Mouse (Mus musculus) left cerebral cortex, postnatal 25 days (tissue): ENCODE measurements around the gene Mettl16. TPM values are rescaled to one million over a fixed set of nuclear protein-coding genes. Genes with fewer than 3 reads are reported as not detected.

Source experiments
- DNase-seq, 2 experiments: peaks; one replicate each; pipeline ENCODE4 v3.0.0; 2022; ENCODE audit warnings: low spot score in 2 of 2, mixed read lengths in 1 of 2
- intact Hi-C: fragments of 180-260 bp; cut with DNase I; formaldehyde crosslinking; loops from one replicate; pipeline ENCODE4 v1.15.1; 2025
- total RNA-seq, 2 experiments: library from RNA; stranded (reverse); gene quantifications; 2 replicates each; pipeline ENCODE4 v1.2.3; 2021

Gene Mettl16
- total RNA-seq, 2 experiments from 2014 or later: 27.7 to 30.3 TPM

GRCm38 (mm10) chr11:74828965-74829550 is 58.4 kb downstream of the Mettl16 start:
- DNase-seq: no peak
- intact Hi-C loops: no loop called here

DNA sequence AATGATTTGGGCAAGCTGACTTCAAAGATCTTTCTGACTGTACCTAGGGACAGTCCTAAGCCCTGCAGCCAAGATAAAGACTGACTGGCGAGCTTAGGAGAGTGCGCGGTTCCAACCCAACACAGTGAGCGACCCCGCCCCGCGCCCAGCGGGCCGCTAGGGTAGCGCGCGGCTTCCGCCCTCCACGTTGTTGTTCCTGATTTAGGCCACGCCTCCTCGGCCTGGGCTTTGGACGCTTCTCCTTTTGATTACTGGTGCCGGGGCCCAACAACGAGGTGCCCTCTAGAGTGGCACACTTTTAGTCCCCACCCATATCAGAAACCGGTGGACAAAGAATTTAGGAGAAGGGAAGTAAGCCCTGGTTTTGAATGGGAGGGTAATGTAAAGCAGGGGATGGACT is 59.2 kb downstream of the Mettl16 start:
- intact Hi-C loops: loop anchor here (1.0 to 10.0 kb wide), 4 partner anchors 8 to 345 kb away; partner anchors contain the start of genes Cluh, Ovca2 and Pafah1b1
- DNase-seq: peak in 1 of 2 experiments; percentile 70

- DNase-seq: peak; percentile 98 to 100
- intact Hi-C loops: loop anchor here (1.0 to 10.0 kb wide), 4 partner anchors 8 to 344 kb away; partner anchors contain the start of genes Cluh, Ovca2 and Pafah1b1
These were observed 59.9 kb downstream of the Mettl16 start, which contains the start of gene Mnt for GRCm38 (mm10) chr11:74830256-74831161. Gene Mnt, plus strand, starts transcription at chr11:74830920.

DNA sequence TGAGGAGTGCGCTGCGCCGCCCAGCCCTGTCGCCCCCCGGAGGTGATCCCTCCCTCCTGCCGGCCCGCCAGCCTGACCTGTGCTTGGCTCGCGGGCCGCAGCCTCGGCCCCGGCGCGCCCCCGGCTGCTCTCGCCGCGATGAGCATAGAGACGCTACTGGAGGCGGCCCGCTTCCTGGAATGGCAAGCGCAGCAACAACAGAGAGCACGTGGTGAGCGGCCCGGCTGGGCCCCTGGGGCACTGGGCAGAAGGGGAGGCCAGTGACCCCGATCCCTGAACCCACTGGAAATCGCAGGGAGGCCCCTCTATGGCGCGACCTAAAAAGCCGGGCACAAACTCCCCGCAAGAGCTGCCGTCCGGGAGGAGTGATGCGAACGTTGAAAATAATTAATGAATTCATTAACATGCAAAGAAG is 60.6 kb downstream of the Mettl16 start:
- DNase-seq: peak in 1 of 2 experiments; percentile 51
- intact Hi-C loops: loop anchor here (5.0 to 10.0 kb wide), 3 partner anchors 109 to 344 kb away; partner anchors contain the start of genes Cluh, Ovca2 and Pafah1b1

GRCm38 (mm10) chr11:74831606-74832451 is 61.2 kb downstream of the Mettl16 start:
- intact Hi-C loops: loop anchor here (5.0 to 10.0 kb wide), 3 partner anchors 110 to 343 kb away; partner anchors contain the start of genes Cluh, Ovca2 and Pafah1b1
- DNase-seq: peak; percentile 97 to 98

DNA sequence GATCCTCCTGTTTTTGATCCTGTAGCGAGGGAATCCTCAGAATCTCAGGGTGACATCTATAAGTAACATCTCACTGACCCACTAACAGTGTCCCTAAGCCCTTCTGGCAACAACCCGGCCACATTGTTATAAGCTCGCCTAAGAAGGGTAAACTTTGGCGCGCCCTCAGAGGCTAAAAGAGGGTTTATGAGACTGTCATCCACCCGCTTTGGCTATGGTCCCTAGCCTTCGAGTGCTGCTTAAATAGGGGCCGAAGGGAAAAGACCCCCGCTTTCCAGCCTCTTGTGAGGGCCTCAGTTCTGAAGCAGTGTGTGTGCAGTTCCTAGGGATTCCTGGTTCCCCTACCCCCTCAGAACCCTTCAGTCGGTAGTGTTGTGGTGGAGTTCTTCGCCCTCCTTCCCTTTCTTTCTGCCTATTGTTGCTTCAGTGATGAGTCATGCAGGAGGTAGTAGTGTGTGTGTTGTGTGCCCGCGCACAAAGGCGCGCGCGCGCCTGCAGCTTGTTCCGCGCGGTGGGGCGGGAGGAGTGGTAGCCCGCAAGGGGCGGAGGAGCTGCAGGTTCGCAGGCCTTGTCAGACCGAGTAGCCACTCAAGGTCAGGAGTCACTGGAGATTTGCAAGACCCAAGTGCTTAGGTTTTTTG is 62.0 kb downstream of the Mettl16 start:
- intact Hi-C loops: loop anchor here (5.0 to 10.0 kb wide), 3 partner anchors 110 to 342 kb away; partner anchors contain the start of genes Cluh, Ovca2 and Pafah1b1
- peak; percentile 61 to 77 for DNase-seq

DNA sequence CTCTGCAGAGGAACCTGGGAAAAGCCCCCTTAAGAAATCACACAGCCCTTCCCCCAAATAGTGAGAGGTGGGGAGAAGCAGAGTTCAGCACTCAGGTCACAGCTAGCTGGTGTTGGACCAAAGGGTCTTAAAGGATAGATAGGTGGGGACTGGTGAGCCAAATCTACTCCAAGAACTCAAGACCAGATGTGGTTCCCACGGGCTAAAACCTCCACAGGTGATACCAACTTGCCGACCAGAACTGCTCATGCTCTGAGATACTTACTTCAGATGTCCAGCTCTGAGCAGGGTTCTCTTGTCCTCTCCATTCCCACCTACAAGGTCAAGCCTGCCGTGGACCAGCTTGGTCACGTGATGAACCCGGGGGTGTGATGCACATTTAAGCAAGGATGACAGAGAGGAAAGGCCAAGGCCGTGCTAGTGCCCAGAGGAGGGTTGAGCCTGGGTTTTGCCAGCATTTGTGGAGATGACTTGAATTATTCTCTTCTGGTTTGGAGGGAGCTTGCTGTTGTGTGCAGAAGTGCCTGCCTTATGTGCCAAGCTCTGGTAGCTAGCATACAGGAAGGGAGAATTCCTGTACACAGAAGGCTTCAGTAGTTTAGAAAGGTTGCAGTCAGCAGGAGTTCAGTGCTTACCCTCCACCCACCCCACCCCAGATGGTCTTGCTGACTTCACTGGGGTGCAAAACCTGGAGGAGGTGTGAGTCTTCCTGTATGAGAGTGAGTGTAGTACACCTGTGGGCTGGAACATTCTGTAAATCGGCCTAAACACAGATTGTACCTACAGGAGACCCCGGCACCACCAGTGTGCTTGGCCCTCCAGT is 63.1 kb downstream of the Mettl16 start:
- intact Hi-C loops: loop anchor here (5.0 to 10.0 kb wide), 3 partner anchors 111 to 341 kb away; partner anchors contain the start of genes Cluh, Ovca2 and Pafah1b1
- DNase-seq: no peak

DNA sequence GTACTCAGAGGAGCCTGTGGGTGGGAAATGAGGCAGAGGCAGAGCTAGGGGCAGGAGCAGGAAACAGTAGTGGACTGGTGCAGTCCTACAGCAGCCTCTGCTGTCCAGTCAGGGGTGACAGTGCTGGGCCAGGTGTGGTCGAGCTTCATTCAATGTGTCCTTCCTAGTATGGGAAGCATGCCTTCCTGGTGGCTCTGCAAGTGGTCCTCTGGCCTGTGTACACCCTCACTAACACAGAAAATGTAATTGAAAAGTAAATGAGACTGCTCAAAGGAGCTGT is 63.7 kb downstream of the Mettl16 start:
- intact Hi-C loops: loop anchor here (5.0 to 10.0 kb wide), 3 partner anchors 112 to 341 kb away; partner anchors contain the start of genes Cluh, Ovca2 and Pafah1b1

GRCm38 (mm10) chr11:74834650-74835277 is 64.1 kb downstream of the Mettl16 start:
- intact Hi-C loops: loop anchor here (5.0 to 10.0 kb wide), 4 partner anchors 112 to 340 kb away; partner anchors contain the start of genes Cluh, Ovca2 and Pafah1b1
- no peak for DNase-seq

More for the DNA sequence above, 63.7 kb downstream of the Mettl16 start:
- no peak for DNase-seq

GRCm38 (mm10) chr11:74835593-74836224 is 65.1 kb downstream of the Mettl16 start:
- intact Hi-C loops: loop anchor here (5.0 to 10.0 kb wide), 2 partner anchors 198 to 339 kb away; partner anchors contain the start of gene Ovca2
- DNase-seq: no peak

- DNase-seq: no peak
- intact Hi-C loops: loop anchor here (5.0 to 10.0 kb wide), 2 partner anchors 199 to 338 kb away; partner anchors contain the start of gene Ovca2
These were observed 65.8 kb downstream of the Mettl16 start for GRCm38 (mm10) chr11:74836225-74837055.

- intact Hi-C loops: loop anchor here (5.0 to 10.0 kb wide), 2 partner anchors 200 to 338 kb away; partner anchors contain the start of gene Ovca2
- DNase-seq: no peak
These were observed 66.5 kb downstream of the Mettl16 start for GRCm38 (mm10) chr11:74837056-74837693.

DNA sequence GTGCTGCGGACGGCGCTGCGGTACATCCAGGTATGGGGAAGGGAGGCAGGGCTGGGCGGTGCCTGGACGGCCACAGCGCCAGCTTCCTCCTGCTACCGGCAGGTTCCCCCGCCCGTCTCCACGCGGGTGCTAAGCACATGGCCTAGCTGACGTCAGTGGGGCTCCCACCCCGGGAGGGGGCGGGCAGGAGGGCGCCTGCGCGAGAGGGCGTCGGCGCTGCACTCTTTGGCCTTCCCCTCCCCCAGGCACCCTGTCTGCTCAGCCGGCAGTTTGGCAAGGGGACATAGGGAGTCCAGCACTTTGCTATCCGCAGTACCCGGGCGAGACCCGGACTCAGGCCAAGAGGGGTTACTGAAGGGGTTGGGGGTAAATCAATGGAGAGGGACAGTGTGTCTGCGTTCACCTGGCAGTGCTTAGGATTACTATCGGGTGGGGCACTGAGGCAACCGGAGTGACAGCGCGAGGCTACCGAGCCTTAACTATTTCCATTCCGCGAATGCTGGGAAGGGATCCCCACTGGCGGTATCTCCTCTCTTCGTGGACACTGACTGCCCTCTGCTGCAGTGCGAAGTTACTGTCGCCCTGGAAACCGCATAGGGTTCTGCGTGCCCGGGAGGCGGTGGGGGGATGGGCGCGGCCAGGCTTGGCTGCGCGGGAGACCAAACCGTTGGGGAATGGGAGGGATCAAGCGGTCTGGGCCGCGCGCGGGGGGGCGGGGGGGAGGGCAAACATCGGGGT is 67.2 kb downstream of the Mettl16 start:
- peak; percentile 92 to 96 for DNase-seq
- intact Hi-C loops: loop anchor here (1.0 to 10.0 kb wide), 3 partner anchors 8 to 337 kb away; partner anchors contain the start of genes Mnt and Ovca2

DNA sequence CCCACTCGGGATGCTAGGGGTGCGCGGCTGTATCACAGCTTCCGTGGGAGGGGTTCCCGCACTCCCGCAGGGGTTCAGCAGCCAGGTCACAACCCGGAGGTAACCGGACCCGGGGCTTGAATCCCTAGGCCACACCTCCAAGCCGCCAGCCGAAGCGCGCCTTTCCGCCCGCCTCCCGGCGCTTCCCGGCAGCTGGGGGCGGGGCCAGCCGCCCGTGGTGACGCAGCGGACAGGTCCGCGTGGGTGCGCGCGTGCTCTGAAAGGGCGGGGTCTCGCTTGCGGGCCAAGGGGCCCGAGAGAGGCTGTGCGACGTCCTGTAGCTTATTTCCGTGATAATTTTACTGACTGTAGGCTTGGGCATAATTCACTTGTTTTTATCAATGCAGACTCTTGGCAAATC is 67.8 kb downstream of the Mettl16 start:
- DNase-seq: peak; percentile 90 to 93
- intact Hi-C loops: loop anchor here (1.0 to 10.0 kb wide), 3 partner anchors 8 to 336 kb away; partner anchors contain the start of genes Mnt and Ovca2
